Mouse (Mus musculus) layer of hippocampus, postnatal 14 days (tissue): ENCODE results near the gene Kremen1. TPM values are rescaled to one million over a fixed set of nuclear protein-coding genes. Genes with fewer than 3 reads are reported as not detected.

Source experiments
- DNase-seq, 2 experiments: peaks; one replicate each; pipeline ENCODE4 v3.0.0; 2021 to 2022; ENCODE audit warnings: low spot score in 2 of 2, mixed read lengths in 1 of 2
- total RNA-seq, 2 experiments: library from RNA; stranded (reverse); gene quantifications; 2 replicates each; pipeline ENCODE4 v1.2.3; 2021

Gene Kremen1
- total RNA-seq, 2 experiments from 2014 or later = 10.7 to 11.6 TPM

GRCm38 (mm10) chr11:5219910-5220447 lies 41.4 kb downstream of the Kremen1 start:
- DNase-seq = no peak

GRCm38 (mm10) chr11:5219371-5219770 lies 42.0 kb downstream of the Kremen1 start:
- no peak for DNase-seq

- DNase-seq = no peak
Observed at GRCm38 (mm10) chr11:5215401-5216187, 45.8 kb downstream of the Kremen1 start.

DNA sequence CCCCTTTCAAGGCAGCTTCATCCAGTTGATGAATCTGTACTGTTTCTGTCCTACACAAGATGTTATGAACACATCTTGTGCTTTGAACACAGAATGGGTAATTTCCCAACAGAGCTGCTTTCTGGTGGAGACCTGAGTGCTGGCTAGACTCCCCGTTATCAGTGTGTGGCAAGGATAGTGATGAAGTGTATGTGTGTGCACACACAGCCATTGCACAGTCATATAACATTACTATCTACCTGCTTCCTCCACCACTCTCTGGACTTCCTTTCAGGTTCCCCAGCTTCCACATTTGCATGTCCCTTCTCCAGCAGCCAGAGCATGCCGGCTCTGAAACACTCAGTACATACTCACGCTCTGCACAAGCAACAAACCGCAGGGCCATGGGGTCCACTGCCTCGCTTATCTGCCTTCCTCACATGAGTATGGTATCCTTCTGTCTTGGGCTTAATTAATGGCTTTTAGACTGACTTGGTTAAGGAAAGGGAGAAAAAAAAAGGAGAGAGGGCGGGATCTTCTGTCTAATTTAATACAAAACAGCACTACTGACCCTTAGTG lies 46.8 kb downstream of the Kremen1 start:
- no peak for DNase-seq

DNA sequence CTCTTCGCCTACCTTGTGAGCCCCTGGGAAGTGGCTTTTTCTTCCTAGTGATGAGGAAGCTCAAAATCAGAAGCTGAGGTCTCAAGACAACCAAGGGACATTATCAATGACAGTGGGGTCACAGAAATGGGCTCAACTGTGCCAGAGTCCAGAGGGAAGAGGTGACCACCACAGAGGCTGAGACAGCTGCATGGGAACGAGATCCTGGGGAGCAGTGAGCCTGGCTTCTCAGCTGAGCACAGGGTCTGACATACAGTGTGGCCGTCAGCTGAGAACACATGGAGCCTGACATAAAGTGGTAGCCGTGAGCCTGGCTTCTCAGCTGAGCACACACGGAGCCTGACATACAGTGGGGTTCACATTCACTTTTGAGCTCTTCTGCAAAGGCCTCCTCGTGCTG lies 58.3 kb downstream of the Kremen1 start:
- no peak for DNase-seq

- no peak for DNase-seq
Observed at GRCm38 (mm10) chr11:5201799-5202680, 59.3 kb downstream of the Kremen1 start.

- DNase-seq = no peak
Observed at GRCm38 (mm10) chr11:5199879-5200278, 61.5 kb downstream of the Kremen1 start.

DNA sequence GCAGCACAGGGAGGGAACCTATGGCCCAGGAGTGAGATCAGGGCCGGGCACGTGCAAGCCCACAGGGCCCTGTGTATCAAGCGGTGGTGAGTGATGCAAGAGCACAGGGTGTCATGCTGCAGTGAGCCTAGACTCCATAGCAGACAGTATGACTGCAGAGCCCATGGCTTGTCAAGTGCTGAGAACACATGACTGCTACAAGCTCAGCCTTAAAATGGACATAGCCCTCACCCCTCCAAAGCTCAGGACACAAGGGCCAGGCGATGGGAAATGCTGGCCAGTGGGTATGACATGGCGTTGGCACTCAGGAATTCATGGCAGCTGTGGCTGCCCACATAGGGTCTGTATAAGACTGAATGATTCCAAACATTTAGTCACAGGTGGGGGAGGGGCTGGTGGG lies 64.3 kb downstream of the Kremen1 start:
- DNase-seq = no peak

DNA sequence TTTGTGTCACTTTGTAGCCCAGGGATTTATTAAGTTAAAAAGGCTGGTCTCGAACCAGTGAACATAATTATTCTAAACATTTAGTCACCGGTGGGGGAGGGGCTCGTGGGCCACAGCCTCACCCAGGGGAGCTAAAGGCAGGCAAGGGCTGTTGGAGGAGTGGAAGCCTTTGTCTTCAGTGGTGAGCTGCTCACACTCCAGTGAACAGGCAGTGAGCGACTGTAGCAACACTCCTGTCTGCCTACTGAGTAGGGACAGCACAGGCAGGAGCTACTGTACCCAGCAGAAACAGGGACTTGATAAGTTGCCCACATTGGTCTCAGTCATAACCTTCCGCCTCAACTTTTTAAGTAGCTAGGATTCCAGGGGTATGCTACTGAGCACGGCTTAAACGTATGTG lies 64.8 kb downstream of the Kremen1 start:
- no peak for DNase-seq

DNA sequence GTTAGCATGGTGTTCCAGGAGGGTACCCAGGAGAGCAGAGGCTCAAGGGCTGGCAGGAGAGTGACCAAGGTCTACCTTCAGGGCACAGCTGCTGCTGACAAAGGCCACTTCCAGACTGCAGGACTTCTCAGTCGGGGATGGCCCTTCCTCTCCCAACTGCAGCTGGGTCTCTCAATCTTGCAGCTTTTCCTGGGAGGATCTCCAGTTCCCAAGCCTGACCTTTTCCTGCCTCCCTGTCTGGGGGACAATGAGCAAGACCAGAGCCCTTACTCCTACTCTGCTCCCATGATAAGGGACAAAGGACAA lies 67.8 kb downstream of the Kremen1 start:
- DNase-seq = no peak

GRCm38 (mm10) chr11:5192840-5193575 lies 68.3 kb downstream of the Kremen1 start:
- no peak for DNase-seq

GRCm38 (mm10) chr11:5192084-5192516 lies 69.3 kb downstream of the Kremen1 start:
- peak in 1 of 2 experiments; percentile 21 for DNase-seq

DNA sequence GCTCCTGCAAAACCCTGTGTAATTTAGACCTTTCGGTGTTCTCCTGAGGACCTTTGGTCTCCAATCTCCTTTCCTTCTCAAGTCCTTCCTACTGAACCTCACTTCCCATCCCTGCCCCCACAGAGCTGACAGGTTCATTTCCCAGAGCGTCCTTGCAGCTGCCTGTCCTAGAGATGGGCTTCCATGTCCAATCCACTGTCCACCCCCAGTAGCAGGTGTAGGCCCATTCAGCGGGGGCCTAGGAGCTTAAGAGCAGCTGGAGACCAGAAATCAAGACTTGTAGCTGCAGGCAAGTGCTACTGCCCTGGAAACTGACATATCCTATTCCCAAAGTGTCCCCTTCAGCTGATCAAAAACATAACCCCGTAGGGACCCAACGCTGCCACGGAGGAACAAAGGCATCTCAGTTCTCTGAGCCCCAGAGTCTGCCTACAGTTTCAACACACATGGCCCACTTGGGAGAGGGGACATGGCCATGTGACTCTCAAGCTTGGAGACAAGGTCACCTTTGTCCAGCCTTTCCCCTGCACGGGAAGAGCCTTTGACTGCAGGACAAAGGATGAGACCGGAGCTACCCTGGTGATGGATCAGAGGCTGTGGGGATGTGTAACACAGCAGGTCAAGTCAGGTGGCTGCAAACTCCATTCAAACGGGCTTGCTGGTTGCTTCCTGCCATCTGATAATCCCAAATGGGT lies 72.0 kb downstream of the Kremen1 start:
- no peak for DNase-seq

DNA sequence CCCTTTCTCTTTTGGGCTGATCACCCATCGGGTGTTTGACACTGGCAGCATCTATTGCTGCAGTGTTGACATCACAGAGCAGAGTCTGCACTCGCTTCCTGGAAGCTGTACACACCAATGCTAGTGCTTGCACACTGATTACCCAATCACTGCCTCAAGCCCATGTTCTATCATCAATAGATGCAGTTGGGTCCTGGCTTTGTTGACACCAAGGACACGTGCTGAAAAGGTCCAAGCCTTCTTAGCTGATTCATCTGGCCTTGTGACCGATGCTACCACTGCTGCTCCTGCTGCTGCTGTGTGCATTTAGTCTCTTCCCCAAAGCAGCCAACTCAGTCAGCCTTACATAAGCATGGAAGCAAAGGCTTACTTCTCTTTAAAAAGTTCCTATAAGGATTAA lies 73.2 kb downstream of the Kremen1 start:
- no peak for DNase-seq

- no peak for DNase-seq
Observed at GRCm38 (mm10) chr11:5184832-5185231, 76.5 kb downstream of the Kremen1 start.

DNA sequence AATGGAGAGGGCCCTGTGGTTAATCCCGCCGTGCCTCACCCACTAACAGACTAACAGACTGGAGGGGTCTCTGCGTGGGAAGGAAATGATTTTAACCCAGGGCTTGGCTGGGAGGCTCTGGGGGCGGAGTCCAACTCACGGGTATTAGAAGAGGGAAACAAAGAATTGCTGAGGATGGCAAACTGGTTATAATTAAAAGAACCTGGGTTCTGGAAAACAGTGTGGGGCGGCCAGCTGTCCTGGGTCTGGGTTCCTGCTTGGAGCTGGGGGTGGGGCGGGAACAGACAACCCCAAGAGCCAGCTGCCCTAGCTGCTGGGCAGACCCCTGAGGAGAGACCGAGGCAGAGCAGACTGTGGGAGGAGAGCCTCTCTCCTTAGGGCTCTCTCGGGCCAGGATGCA lies 77.1 kb downstream of the Kremen1 start:
- DNase-seq = no peak

DNA sequence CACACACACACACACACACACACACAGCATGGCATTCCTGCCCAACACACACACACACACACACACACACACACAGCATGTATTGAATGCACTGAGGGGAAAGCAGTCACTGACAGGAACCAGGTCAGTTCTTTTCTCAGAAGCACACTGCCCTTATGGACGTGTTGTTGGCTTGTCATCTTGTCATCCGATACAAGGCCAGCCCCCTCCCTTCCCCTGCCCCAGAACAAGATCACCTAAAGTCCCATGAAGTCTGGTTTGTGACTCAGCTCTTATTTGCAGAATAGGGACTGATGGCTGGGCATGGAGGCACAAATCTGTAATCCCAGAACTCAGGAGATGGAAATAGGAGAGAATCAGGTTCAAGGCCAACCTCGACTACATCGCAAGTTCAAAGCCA lies 78.5 kb downstream of the Kremen1 start:
- DNase-seq = no peak

DNA sequence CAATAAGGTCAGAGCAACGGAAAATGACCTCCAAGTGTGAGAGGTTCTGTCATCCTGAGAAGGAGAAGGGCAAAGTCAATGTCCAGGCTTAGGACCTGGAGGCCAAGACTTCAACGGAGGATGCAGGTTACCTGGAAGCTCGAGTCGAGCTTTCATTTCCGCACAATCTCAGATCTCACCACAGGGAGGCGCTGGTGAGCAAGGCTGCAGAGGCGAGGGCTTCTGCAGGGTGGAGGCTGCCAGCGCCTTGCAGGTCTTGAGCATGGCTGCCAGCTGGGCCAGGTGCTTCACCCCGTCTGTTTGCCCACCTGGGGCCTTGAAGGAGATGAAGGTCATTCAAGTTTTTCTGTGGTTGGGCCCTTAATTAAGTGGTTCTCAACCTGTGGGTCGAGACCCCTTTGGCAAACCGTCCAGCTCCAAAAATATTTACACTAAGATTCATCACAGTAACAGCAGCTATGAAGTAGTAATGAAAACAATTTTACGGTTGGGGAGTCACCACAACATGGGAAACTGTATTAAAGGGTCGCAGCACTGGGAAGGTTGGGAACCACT lies 79.4 kb downstream of the Kremen1 start:
- peak; percentile 70 to 79 for DNase-seq

DNA sequence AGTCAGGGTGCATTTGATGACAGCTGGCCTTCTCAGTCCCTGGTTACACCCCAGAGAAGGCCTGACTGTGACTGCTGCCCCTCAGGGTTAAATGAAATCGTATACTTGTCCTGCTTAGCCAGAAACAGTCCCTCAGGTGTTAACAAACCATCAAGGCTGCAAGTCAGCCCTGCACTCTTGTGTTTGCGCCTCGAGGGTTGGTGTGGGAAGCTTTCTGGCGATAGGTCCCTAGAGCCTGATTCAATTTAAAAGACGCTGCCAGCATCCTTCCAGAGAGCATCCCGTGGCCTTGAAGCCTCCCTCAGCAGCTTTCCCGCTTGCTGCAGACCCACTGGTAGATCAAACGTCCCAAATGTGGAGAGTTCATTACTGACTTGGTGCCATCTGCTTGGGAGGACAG lies 82.0 kb downstream of the Kremen1 start:
- no peak for DNase-seq

- DNase-seq = no peak
Observed at GRCm38 (mm10) chr11:5177171-5177570, 84.2 kb downstream of the Kremen1 start.
